Mouse (Mus musculus) ES-Bruce4 (cell line): Measurements from ENCODE around the gene Raver2. TPM values are rescaled to one million over a fixed set of nuclear protein-coding genes. Genes with fewer than 3 reads are reported as not detected.

ENCODE experiments used
- H3K27ac ChIP-seq: 2 replicates; pipeline ENCODE4 v1.5.1; 2012; ENCODE audit warnings: low read length, inconsistent platforms; ENCODE audit not compliant: insufficient read depth
- H3K27me3 ChIP-seq: 2 replicates; pipeline ENCODE4 v1.6.1; 2012; ENCODE audit warnings: mild to moderate bottlenecking, low read length, inconsistent platforms; ENCODE audit not compliant: control insufficient read depth, poor library complexity, insufficient read depth, severe bottlenecking
- H3K36me3 ChIP-seq: 2 replicates; pipeline ENCODE4 v1.6.1; 2012; ENCODE audit warnings: inconsistent platforms, mild to moderate bottlenecking, low read length, moderate library complexity; ENCODE audit not compliant: control insufficient read depth, poor library complexity, insufficient read depth, severe bottlenecking
- H3K4me1 ChIP-seq: one replicate; pipeline ENCODE4 v1.8.1; 2011; ENCODE audit warnings: low read length; ENCODE audit not compliant: control insufficient read depth, insufficient read depth
- H3K4me3 ChIP-seq: 2 replicates; pipeline ENCODE4 v1.5.1; 2011; ENCODE audit warnings: low read depth, mild to moderate bottlenecking, low read length
- H3K9ac ChIP-seq: 2 replicates; pipeline ENCODE4 v1.6.1; 2012; ENCODE audit warnings: low read depth, mild to moderate bottlenecking, inconsistent platforms; ENCODE audit not compliant: poor library complexity, severe bottlenecking
- H3K9me3 ChIP-seq: replicated peaks from 2 replicates; pipeline ENCODE4 v1.6.1; 2012; ENCODE audit warnings: mild to moderate bottlenecking, low read length, inconsistent platforms; ENCODE audit not compliant: control insufficient read depth, poor library complexity, insufficient read depth, severe bottlenecking
- CTCF ChIP-seq: IDR thresholded peaks from one replicate; pipeline ENCODE4 v1.8.1; 2011; ENCODE audit warnings: low read depth, low read length
- EP300 ChIP-seq: IDR thresholded peaks from 2 replicates; pipeline ENCODE4 v1.6.1; 2011; ENCODE audit warnings: low read depth, low read length; ENCODE audit not compliant: insufficient read depth
- POLR2A ChIP-seq: IDR thresholded peaks from one replicate; pipeline ENCODE4 v1.8.1; 2011; ENCODE audit warnings: low read length; ENCODE audit not compliant: insufficient read depth
- polyA plus RNA-seq: library from polyadenylated mRNA; stranded (reverse); fragments of >200 nt; gene quantifications from 2 replicates; pipeline ENCODE4 v1.2.4, GENCODE M21; 2011; ENCODE audit warnings: low read depth; ENCODE audit not compliant: missing spikeins, insufficient read depth, insufficient read length

The Raver2 gene
- polyA plus RNA-seq, 1 experiment, result 17.0 TPM

GRCm38 (mm10) chr4:101179076-101179475, 110.3 kb downstream of the Raver2 start:
- Histone ChIP-seq H3K9ac (no peak overlapping the region), H3K9me3 (no peaks in the 10 kb centered on the region), H3K27me3 (no peaks in the 10 kb centered on the region), H3K4me3 (no peak overlapping the region), H3K27ac (no peak overlapping the region), H3K4me1 (no peaks in the 10 kb centered on the region), H3K36me3 (no peaks in the 10 kb centered on the region)
- TF ChIP-seq CTCF, result no peak
- no peak for TF ChIP-seq EP300
- no peak for TF ChIP-seq POLR2A

GRCm38 (mm10) chr4:101179836-101180235, 111.1 kb downstream of the Raver2 start:
- TF ChIP-seq POLR2A (no peak), EP300 (no peak), CTCF (no peak)
- Histone ChIP-seq H3K4me1 (no peaks in the 10 kb centered on the region), H3K9ac (no peak overlapping the region), H3K4me3 (no peak overlapping the region), H3K9me3 (no peaks in the 10 kb centered on the region), H3K36me3 (no peaks in the 10 kb centered on the region), H3K27me3 (no peaks in the 10 kb centered on the region), H3K27ac (no peak overlapping the region)

GRCm38 (mm10) chr4:101180681-101181080, 111.9 kb downstream of the Raver2 start:
- no peaks in the 10 kb centered on the region for H3K27me3 ChIP-seq
- no peak overlapping the region for H3K27ac ChIP-seq
- TF ChIP-seq CTCF (no peak), POLR2A (no peak), EP300 (no peak)
- no peak overlapping the region for H3K4me3 ChIP-seq
- H3K36me3 ChIP-seq, result no peaks in the 10 kb centered on the region
- H3K9me3 ChIP-seq, result no peaks in the 10 kb centered on the region
- no peaks in the 10 kb centered on the region for H3K4me1 ChIP-seq
- no peak overlapping the region for H3K9ac ChIP-seq

- TF ChIP-seq CTCF (no peak), POLR2A (no peak), EP300 (no peak)
- H3K4me3 ChIP-seq, result no peak overlapping the region
- H3K9me3 ChIP-seq, result no peaks in the 10 kb centered on the region
- no peaks in the 10 kb centered on the region for H3K36me3 ChIP-seq
- no peak overlapping the region for H3K9ac ChIP-seq
- H3K4me1 ChIP-seq, result no peaks in the 10 kb centered on the region
- no peaks in the 10 kb centered on the region for H3K27me3 ChIP-seq
- no peak overlapping the region for H3K27ac ChIP-seq
Observed at GRCm38 (mm10) chr4:101182603-101183011, 113.8 kb downstream of the Raver2 start.

GRCm38 (mm10) chr4:101185216-101185615, 116.4 kb downstream of the Raver2 start:
- 0 out of 2 replicates have a peak, but pooled peaks cover 2% of the 10 kb centered on the region for H3K36me3 ChIP-seq
- H3K4me1 ChIP-seq, result no peaks in the 10 kb centered on the region
- no peaks in the 10 kb centered on the region for H3K9me3 ChIP-seq
- no peak overlapping the region for H3K9ac ChIP-seq
- no peaks in the 10 kb centered on the region for H3K27me3 ChIP-seq
- H3K27ac ChIP-seq, result no peak overlapping the region
- no peak for TF ChIP-seq EP300
- TF ChIP-seq CTCF, result no peak
- no peak for TF ChIP-seq POLR2A
- no peak overlapping the region for H3K4me3 ChIP-seq

GRCm38 (mm10) chr4:101186591-101186990, 117.8 kb downstream of the Raver2 start:
- Histone ChIP-seq H3K36me3 (0 out of 2 replicates have a peak, but pooled peaks cover 2% of the 10 kb centered on the region), H3K9ac (no peak overlapping the region), H3K4me1 (no peaks in the 10 kb centered on the region), H3K9me3 (no peaks in the 10 kb centered on the region), H3K27ac (no peak overlapping the region), H3K4me3 (no peak overlapping the region), H3K27me3 (no peaks in the 10 kb centered on the region)
- TF ChIP-seq EP300 (no peak), POLR2A (no peak), CTCF (no peak)
